Mouse (Mus musculus): ENCODE measurements at regions not wholly inside any gene's neighbourhood (a gene's known extent, or its start where the extent isn't known, plus 50 kb on each side); places are given as distances from the start of the nearest gene placed in this dataset.

DNA sequence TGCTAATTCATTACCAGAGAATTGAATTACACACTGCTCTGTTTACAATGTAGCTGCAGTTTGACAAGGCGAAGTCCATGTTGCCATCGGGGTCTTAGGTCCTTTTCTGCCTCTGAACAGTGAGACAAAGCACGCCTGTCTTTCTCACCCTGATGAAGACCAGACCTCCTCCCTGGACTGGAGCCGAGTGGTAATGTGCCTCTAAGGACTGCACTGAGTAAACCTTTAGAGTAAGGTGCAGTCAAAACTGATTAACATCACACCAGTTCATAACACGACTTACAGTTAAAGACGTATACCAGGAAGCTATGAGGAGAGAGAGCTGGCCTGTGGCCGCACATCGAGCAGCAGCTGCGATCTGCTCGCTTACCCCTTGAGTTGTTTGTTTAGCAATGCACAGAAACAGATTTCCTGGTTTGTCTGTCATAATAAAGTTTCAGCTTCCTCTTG lies 2322.1 kb downstream of the 4930444P10Rik start:
- TF ChIP-seq POLR2A (IDR thresholded peaks at IDR 0.05; ENCODE audit: extremely low read depth, insufficient read depth, low read length): no peak
- no peak for TF ChIP-seq CTCF (IDR thresholded peaks at IDR 0.05; ENCODE audit: low read depth, low read length)
